Mouse (Mus musculus): ENCODE measurements around the gene Mrps26.

DNA sequence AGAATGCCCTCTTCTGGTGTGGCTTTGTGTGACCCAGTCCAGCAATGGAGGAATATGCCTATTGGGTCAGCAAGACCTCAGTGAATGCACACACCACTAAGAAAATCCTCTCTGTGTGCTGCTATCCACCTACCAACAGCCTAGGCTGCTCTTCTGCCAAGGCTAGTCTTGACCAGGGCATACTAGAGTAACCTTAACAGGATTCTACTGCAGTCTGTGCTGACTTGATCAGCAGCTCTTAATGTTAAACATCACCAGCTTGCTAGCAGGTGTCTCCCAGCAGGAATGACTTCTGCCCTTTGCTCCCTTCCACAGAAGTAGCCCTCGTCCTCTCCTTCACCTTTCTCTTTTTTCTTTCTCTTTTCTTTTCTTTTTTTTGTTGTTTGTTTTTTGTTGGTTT lies 7.2 kb upstream of the Mrps26 start:
- TF ChIP-seq CTCF (IDR thresholded peaks at IDR 0.05; ENCODE audit: extremely low read depth, insufficient read depth, low read length) = no peak
- TF ChIP-seq POLR2A (IDR thresholded peaks at IDR 0.05; ENCODE audit: extremely low read depth, insufficient read depth, low read length) = no peak
